Mouse (Mus musculus) adrenal gland, postnatal 10 days (tissue): ENCODE results near the gene Rhof. TPM values are rescaled to one million over a fixed set of nuclear protein-coding genes. Genes with fewer than 3 reads are reported as not detected.
A peak's percentile ranks its signal among the peaks of the same experiment; 100 is the strongest.

Experiments
- DNase-seq: peaks from one replicate; pipeline ENCODE4 v3.0.0; 2021; ENCODE audit warnings: mixed read lengths
- total RNA-seq, 2 experiments: library from RNA; stranded (reverse); gene quantifications; 2 replicates each; pipeline ENCODE4 v1.2.3; 2021

Gene Rhof
- total RNA-seq, 2 experiments from 2014 or later = 1.6 to 1.8 TPM

- DNase-seq = no peak
Observed at GRCm38 (mm10) chr5:123148073-123148722, 15.7 kb upstream of the Rhof start.

GRCm38 (mm10) chr5:123147569-123147968, 15.1 kb upstream of the Rhof start:
- no peak for DNase-seq

- no peak for DNase-seq
Observed at GRCm38 (mm10) chr5:123146357-123146756, 13.9 kb upstream of the Rhof start.

GRCm38 (mm10) chr5:123144746-123145590, 12.5 kb upstream of the Rhof start:
- DNase-seq = no peak

GRCm38 (mm10) chr5:123143971-123144745, 11.7 kb upstream of the Rhof start:
- no peak for DNase-seq

- peak; percentile 54 for DNase-seq
Observed at GRCm38 (mm10) chr5:123143251-123143970, 10.9 kb upstream of the Rhof start.

- DNase-seq = peak; percentile 70
Observed at GRCm38 (mm10) chr5:123142161-123143157, 10.0 kb upstream of the Rhof start, which contains the start of gene Setd1b. Gene Setd1b (plus strand): TSS chr5:123142193.

- DNase-seq = peak; percentile 77
Observed at GRCm38 (mm10) chr5:123141555-123142160, 9.2 kb upstream of the Rhof start.

- DNase-seq = peak; percentile 93
Observed at GRCm38 (mm10) chr5:123140694-123141554, 8.4 kb upstream of the Rhof start.

GRCm38 (mm10) chr5:123139722-123140627, 7.5 kb upstream of the Rhof start:
- DNase-seq = no peak

GRCm38 (mm10) chr5:123138953-123139721, 6.6 kb upstream of the Rhof start:
- peak; percentile 89 for DNase-seq

- DNase-seq = peak; percentile 85
Observed at GRCm38 (mm10) chr5:123138230-123138911, 5.9 kb upstream of the Rhof start.

- DNase-seq = no peak
Observed at GRCm38 (mm10) chr5:123137910-123138229, 5.4 kb upstream of the Rhof start.

- DNase-seq = peak; percentile 89
Observed at GRCm38 (mm10) chr5:123137044-123137909, 4.8 kb upstream of the Rhof start.

GRCm38 (mm10) chr5:123136361-123137043, 4.0 kb upstream of the Rhof start:
- peak; percentile 95 for DNase-seq
